Mouse (Mus musculus): ENCODE measurements around the gene Gls. TPM values are rescaled to one million over a fixed set of nuclear protein-coding genes. Genes with fewer than 3 reads are reported as not detected.

Gene Gls
- total and polyA plus RNA-seq, 3 experiments, result 148 to 358 (median 311) TPM

DNA sequence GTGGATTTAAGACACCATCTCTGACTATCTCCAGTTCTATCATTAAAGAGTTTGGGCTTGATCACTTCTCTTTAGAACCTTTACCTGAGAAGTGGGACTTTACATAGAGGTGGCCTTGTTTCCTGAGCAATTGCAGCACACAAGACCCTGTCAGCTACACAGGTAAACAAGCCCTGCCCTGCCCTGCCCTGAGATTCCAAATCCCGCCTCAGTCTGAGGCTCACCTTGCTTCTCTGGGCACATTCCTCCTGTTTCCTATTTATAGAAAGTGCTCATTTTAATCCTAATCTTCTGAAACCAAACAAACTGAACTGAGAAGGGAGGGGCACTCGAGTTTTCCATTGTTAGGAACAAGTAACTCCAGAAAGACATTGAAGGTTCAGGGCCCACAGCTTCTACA lies 19.4 kb upstream of the Gls start:
- H3K36me3 ChIP-seq (replicated peaks), result no peaks in the 10 kb centered on the region
- TF ChIP-seq CTCF (IDR thresholded peaks at IDR 0.05; ENCODE audit: low read depth, low read length), result no peak
- TF ChIP-seq GATA1 (IDR thresholded peaks at IDR 0.05; ENCODE audit: borderline replicate concordance, low read length), result no peak
- no peak for TF ChIP-seq POLR2AphosphoS5 (IDR thresholded peaks at IDR 0.05; ENCODE audit: insufficient replicate concordance, low read depth, low read length)
- TF ChIP-seq GATA2 (IDR thresholded peaks at IDR 0.05; ENCODE audit: borderline replicate concordance, low read depth, low read length), result no peak
- TF ChIP-seq TAL1 (conservative IDR thresholded peaks at IDR 0.05; ENCODE audit: low read depth, low read length), result no peak
- ATAC-seq (ENCODE audit: extremely low read depth, insufficient number of reproducible peaks, low FRiP score, poor library complexity, severe bottlenecking), result no peak
- no peaks in the 10 kb centered on the region for H3K9me3 ChIP-seq (replicated peaks)
- no peaks in the 10 kb centered on the region for H3K4me1 ChIP-seq (ENCODE audit: insufficient read depth, low read depth, low read length)
- H3K27me3 ChIP-seq (ENCODE audit: insufficient read depth, low read length), result peaks cover 42% of the 10 kb centered on the region; the same call in 1 of the 2 replicates
- no peak overlapping the region for H3K4me3 ChIP-seq (ENCODE audit: low read depth, low read length)
- no peak for DNase-seq (ENCODE audit: low spot score)

GRCm38 (mm10) chr1:52251038-52251735 lies 18.2 kb upstream of the Gls start:
- DNase-seq (ENCODE audit: low spot score), result no peak
- H3K4me1 ChIP-seq (ENCODE audit: insufficient read depth, low read depth, low read length), result no peaks in the 10 kb centered on the region
- H3K9me3 ChIP-seq (replicated peaks), result no peaks in the 10 kb centered on the region
- no peaks in the 10 kb centered on the region for H3K36me3 ChIP-seq (replicated peaks)
- H3K27me3 ChIP-seq (ENCODE audit: insufficient read depth, low read length), result peaks cover 41% of the 10 kb centered on the region; the same call in 1 of the 2 replicates
- ATAC-seq (ENCODE audit: extremely low read depth, insufficient number of reproducible peaks, low FRiP score, poor library complexity, severe bottlenecking), result no peak
- no peak overlapping the region for H3K4me3 ChIP-seq (ENCODE audit: low read depth, low read length)
- TF ChIP-seq GATA2 (IDR thresholded peaks at IDR 0.05; ENCODE audit: borderline replicate concordance, low read depth, low read length) (no peak), CTCF (IDR thresholded peaks at IDR 0.05; ENCODE audit: low read depth, low read length) (no peak), GATA1 (IDR thresholded peaks at IDR 0.05; ENCODE audit: borderline replicate concordance, low read length) (no peak), TAL1 (conservative IDR thresholded peaks at IDR 0.05; ENCODE audit: low read depth, low read length) (no peak), POLR2AphosphoS5 (IDR thresholded peaks at IDR 0.05; ENCODE audit: insufficient replicate concordance, low read depth, low read length) (no peak)

DNA sequence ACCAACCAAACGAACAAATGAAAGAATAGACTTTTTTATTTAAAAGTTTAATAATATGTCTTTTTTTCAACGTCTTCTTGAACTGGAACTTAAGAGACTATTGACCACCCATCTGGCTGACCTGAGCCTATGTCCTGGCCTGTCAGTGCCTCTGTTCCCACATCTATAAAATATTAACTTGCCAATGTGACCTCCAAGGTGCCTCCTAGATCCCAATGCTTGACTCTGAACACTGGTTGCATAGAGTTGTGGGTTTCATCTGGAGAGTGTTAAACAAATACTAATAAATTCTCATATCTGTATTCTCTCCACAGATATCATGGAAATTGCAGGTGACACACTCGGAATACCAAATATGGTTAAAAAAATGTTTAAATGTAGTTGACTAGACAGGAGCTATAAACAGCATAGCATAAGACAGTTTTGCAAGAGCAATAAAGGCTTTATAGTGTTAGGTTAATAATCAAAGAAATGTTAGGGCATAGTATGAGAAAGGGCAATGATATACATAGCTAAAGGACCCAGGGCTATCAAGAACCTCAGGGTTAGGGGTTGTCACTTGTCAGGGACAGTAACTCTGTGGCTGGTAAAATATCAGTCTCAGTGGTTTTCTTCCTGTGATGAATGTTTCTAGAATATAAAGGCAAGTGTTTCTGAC lies 16.0 kb upstream of the Gls start:
- Histone ChIP-seq H3K36me3 (replicated peaks) (no peaks in the 10 kb centered on the region), H3K9me3 (replicated peaks) (no peaks in the 10 kb centered on the region), H3K4me1 (ENCODE audit: insufficient read depth, low read depth, low read length) (no peaks in the 10 kb centered on the region), H3K4me3 (ENCODE audit: low read depth, low read length) (no peak overlapping the region), H3K27me3 (ENCODE audit: insufficient read depth, low read length) (peaks cover 39% of the 10 kb centered on the region)
- DNase-seq (ENCODE audit: low spot score) (no peak), ATAC-seq (ENCODE audit: extremely low read depth, insufficient number of reproducible peaks, low FRiP score, poor library complexity, severe bottlenecking) (no peak)
- TF ChIP-seq POLR2AphosphoS5 (IDR thresholded peaks at IDR 0.05; ENCODE audit: insufficient replicate concordance, low read depth, low read length) (no peak), TAL1 (conservative IDR thresholded peaks at IDR 0.05; ENCODE audit: low read depth, low read length) (no peak), GATA1 (IDR thresholded peaks at IDR 0.05; ENCODE audit: borderline replicate concordance, low read length) (no peak), GATA2 (IDR thresholded peaks at IDR 0.05; ENCODE audit: borderline replicate concordance, low read depth, low read length) (no peak), CTCF (IDR thresholded peaks at IDR 0.05; ENCODE audit: low read depth, low read length) (no peak)

- Histone ChIP-seq H3K36me3 (replicated peaks) (no peaks in the 10 kb centered on the region), H3K9me3 (replicated peaks) (no peaks in the 10 kb centered on the region), H3K4me1 (ENCODE audit: insufficient read depth, low read depth, low read length) (no peaks in the 10 kb centered on the region), H3K27me3 (ENCODE audit: insufficient read depth, low read length) (peaks cover 14% of the 10 kb centered on the region), H3K4me3 (ENCODE audit: low read depth, low read length) (no peak overlapping the region)
- TF ChIP-seq GATA2 (IDR thresholded peaks at IDR 0.05; ENCODE audit: borderline replicate concordance, low read depth, low read length) (no peak), GATA1 (IDR thresholded peaks at IDR 0.05; ENCODE audit: borderline replicate concordance, low read length) (no peak), CTCF (IDR thresholded peaks at IDR 0.05; ENCODE audit: low read depth, low read length) (no peak), TAL1 (conservative IDR thresholded peaks at IDR 0.05; ENCODE audit: low read depth, low read length) (no peak), POLR2AphosphoS5 (IDR thresholded peaks at IDR 0.05; ENCODE audit: insufficient replicate concordance, low read depth, low read length) (no peak)
- ATAC-seq (ENCODE audit: extremely low read depth, insufficient number of reproducible peaks, low FRiP score, poor library complexity, severe bottlenecking) (no peak), DNase-seq (ENCODE audit: low spot score) (no peak)
These were observed 9.2 kb upstream of the Gls start for GRCm38 (mm10) chr1:52242270-52242669.

DNA sequence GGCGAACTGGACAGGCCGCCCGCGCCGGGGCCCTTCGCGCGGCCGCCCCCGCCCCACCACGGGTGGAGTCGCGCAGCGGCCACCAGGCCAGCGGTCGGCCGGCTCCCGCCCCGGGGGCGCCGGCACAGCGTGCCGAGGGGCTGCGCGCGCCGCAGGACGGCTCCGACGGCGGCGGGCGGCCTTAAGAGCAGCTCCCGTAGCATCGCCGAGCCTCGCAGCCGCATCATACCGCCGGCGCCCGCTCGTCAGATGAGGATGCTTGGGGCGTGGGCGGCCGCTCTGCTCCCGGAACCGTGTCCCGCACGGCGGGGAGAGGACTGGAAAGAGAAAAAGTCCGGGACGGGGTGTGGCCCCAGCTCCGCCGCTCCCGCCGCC lies 279 bp downstream of the Gls start:
- H3K36me3 ChIP-seq (replicated peaks), result peaks cover 4% of the 10 kb centered on the region
- peak overlapping the region; percentile 99 for H3K4me3 ChIP-seq (ENCODE audit: low read depth, low read length)
- H3K9me3 ChIP-seq (replicated peaks), result no peaks in the 10 kb centered on the region
- ATAC-seq (ENCODE audit: extremely low read depth, insufficient number of reproducible peaks, low FRiP score, poor library complexity, severe bottlenecking) (no peak), DNase-seq (ENCODE audit: low spot score) (peak; percentile 59)
- peaks cover 39% of the 10 kb centered on the region for H3K4me1 ChIP-seq (ENCODE audit: insufficient read depth, low read depth, low read length)
- no peak for TF ChIP-seq POLR2AphosphoS5 (IDR thresholded peaks at IDR 0.05; ENCODE audit: insufficient replicate concordance, low read depth, low read length)
- TF ChIP-seq CTCF (IDR thresholded peaks at IDR 0.05; ENCODE audit: low read depth, low read length), result no peak
- no peak for TF ChIP-seq TAL1 (conservative IDR thresholded peaks at IDR 0.05; ENCODE audit: low read depth, low read length)
- no peak for TF ChIP-seq GATA1 (IDR thresholded peaks at IDR 0.05; ENCODE audit: borderline replicate concordance, low read length)
- no peak for TF ChIP-seq GATA2 (IDR thresholded peaks at IDR 0.05; ENCODE audit: borderline replicate concordance, low read depth, low read length)
- H3K27me3 ChIP-seq (ENCODE audit: insufficient read depth, low read length), result no peaks in the 10 kb centered on the region

Measured in G1E (cell line).